Mouse (Mus musculus) right cerebral cortex, postnatal 36 days (tissue): Measurements from ENCODE around the gene Tmem190.

Source experiments
- DNase-seq, 2 experiments: peaks; one replicate each; pipeline ENCODE4 v3.0.0; 2022; ENCODE audit warnings: low spot score in 2 of 2, mixed read lengths in 1 of 2

Tmem190 gene

DNA sequence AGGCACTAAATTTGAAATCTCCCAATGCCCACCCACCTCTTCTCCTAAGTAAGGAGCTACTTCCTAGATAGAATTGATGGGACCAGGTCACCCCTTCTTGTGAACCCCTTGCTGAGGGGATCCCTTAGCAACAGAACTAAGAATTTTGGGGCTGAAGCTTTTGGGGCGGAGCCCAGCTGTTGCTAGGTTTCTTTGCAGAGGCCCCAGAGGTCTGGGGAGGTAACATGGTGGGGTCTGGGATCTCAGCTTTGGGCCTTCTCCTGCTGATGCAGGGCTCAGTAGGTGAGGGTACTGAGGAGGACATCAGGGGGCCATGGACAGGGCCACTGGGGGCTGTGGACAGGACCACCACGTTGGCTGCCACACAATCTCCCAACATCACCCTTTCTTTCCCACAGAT is at the start of gene Tmem190, which contains the start of gene Il11:
TSS of gene Tmem190 (plus strand) at position 179 of the 400 bp plus-strand sequence.
TSS of gene Il11 (minus strand) at position 101 of the 400 bp plus-strand sequence.
- no peak for DNase-seq

- no peak for DNase-seq
These were observed 49.8 kb upstream of the Tmem190 start for GRCm38 (mm10) chr7:4732968-4733392.

DNA sequence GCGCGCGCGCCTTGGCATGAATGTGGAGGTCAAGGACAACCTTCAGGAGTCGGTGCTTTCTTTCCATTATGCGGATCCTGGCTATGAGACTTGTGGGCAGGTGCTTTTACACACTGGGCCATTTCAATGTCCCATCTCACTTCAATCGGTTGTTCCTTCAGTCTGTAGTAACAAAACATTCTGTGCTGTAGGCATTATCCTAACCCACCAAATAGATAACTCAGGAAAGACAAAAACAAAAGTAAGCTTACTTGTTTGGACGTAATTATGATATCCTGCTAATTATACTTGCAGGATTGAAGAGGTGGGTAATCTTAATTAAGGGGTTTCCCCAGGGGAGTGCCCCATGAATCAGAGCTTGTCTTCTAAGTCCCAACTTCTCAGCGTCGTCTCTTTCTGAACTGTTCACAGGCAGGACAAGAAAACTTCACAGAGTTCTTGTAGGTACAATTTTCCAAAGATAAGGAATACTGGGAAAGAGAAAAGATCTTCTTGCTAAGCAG is 43.6 kb upstream of the Tmem190 start:
- DNase-seq: no peak

- peak; percentile 98 to 100 for DNase-seq
These were observed 43.0 kb upstream of the Tmem190 start, which contains the start of gene Kmt5c for GRCm38 (mm10) chr7:4739544-4740275. Kmt5c (plus strand) TSS chr7:4740115.

DNA sequence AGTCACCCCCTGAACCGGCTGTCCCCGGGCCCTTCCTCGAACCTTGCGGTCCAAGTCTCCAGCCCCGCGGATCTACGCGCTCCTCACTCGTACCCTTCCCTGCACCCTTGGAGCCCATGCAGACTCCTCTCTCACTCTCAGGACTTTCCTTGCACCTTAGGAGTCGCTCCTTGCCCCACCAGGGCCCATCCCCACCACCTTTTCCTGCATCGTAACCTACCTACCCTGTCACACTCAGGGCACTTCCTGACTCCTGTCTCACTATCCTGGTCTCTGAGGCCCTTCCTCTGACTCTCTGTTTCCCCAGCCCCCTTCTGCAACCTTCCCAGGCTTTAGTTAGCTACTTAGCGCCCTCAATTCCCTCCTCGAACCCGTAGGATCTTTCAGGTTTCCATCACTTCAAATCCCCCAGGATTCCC is 42.4 kb upstream of the Tmem190 start:
- DNase-seq: no peak

GRCm38 (mm10) chr7:4741151-4741550 is 41.6 kb upstream of the Tmem190 start:
- DNase-seq: no peak

DNA sequence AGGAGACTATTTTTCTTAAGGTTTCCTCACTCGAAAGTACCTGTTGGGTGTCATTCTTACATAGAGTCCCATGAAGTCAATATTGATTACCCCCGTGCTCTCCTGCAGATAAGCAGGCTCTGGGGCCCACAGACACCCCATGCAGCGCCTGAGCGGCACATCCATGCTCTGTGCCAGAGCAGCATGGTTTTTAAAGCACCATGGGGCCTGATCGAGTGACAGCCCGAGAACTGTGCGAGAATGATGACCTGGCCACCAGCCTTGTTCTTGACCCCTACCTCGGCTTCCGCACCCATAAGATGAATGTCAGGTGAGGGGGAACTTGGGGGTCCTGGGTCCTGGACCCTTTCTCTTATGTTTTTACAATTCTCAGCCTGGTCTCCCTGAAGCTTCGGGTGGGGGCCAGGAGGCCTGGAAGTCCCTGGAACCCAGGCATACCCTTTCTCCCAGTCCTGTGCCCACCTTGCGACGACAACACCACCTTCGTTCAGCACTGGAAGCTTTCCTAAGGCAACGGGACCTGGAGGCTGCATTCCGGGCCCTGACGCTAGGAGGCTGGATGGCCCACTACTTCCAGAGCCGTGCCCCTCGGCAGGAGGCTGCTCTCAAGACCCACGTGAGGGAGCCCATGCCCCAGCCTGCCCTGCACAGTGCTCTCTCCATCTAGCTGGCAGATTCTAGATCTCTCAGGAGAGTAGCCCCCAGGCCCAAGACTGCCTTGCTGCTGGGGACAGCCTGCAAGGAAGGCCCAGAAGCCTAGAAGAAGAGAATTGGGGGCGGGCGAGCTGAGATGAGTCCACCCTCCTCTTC is 40.9 kb upstream of the Tmem190 start:
- no peak for DNase-seq

- no peak for DNase-seq
These were observed 40.3 kb upstream of the Tmem190 start for GRCm38 (mm10) chr7:4742482-4742819.

DNA sequence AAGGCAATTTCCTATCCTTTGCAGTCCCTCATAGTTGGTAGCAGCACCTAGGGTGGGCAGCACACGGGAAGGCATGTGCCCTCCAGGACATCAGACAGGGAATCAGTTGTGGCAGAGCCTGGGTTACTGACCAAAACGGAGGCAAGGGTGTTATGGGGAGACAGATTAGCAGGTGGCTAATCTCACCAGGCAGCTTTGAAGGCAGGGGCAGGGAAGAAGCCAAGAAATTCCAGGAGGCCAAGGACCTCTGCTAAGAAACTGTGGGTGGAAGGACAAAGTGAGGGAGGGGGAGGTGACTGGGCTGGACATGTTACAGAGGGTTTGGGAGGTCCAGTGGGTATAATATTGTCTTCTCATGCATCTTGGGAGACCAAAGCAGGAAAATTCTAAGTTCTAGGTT is 39.4 kb upstream of the Tmem190 start:
- no peak for DNase-seq

GRCm38 (mm10) chr7:4744886-4745285 is 37.9 kb upstream of the Tmem190 start:
- DNase-seq: no peak

DNA sequence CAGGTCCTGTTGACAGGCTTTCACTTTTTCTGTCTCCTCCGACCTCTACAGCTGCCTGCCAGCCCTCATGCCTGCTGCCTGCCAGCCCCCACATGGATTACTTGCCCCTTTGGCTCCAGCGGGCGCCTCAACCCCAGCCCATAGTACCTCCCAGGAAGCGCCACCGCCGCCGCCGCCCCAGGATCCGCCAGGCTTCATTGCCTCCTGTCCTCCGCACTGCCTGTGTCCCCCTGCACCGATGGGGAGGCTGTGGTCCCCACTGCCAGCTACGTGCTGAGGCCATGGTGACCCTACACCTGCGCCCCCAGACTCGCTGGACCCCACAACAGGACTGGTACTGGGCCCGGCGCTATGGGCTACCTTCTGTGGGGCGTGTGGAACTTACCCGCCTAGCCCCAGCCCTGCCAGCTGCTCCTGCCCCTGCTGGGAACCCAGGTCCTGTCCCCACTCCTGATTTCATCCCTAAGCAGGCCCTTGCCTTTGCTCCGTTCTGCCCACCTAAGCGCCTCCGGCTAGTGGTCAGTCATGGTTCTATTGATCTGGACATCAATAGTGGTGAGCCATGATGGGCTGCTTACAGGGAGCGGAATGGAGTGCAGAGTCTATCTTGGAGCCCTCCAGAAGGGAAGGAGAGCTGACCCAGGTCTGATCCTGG is 36.3 kb upstream of the Tmem190 start:
- no peak for DNase-seq

GRCm38 (mm10) chr7:4747156-4747899 is 35.4 kb upstream of the Tmem190 start:
- DNase-seq: no peak

- no peak for DNase-seq
These were observed 34.4 kb upstream of the Tmem190 start for GRCm38 (mm10) chr7:4748321-4748720.

- DNase-seq: no peak
These were observed 33.6 kb upstream of the Tmem190 start for GRCm38 (mm10) chr7:4749169-4749568.

- no peak for DNase-seq
These were observed 30.5 kb upstream of the Tmem190 start for GRCm38 (mm10) chr7:4751971-4752820.

DNA sequence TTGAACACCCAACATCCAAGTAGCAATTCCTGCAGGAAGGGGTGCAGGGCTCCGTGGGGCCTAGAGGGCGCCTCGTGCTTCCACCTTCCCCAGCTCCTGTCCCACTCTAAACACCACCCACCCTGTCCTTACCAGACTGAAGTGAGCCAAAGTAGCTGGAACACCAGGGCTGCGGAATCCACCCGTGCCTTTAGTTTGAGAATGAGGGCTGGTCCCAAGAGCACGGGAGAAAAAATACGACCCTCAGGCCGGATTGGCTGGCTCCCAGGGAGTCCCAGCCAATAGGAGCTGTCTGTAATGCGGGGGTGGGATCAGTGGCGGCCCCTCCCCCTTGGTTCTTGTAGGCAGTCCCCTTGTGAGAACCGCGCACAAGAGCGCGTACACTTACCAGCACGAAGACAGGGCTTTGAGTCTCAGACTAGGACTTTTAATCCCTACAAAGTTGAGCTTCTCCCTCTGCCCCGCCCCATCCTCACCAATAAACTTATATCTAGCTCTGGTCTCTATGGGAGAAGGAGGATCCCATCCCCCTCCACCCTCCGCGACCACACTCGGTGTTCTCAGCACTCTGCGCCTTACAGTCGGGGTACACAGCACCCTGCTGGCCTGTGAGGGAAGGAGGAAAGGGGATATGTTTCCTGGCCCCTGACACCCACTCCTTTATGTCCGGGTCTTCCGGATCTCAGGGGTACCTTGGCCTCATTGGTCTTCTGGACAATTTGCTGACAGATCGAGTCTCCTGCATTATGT is 29.7 kb upstream of the Tmem190 start, which contains the start of gene Cox6b2:
TSS of gene Cox6b2 (minus strand) at position 274 of the 750 bp plus-strand sequence.
- DNase-seq: peak; percentile 28 to 50

GRCm38 (mm10) chr7:4759670-4760069 is 23.1 kb upstream of the Tmem190 start:
- DNase-seq: no peak

DNA sequence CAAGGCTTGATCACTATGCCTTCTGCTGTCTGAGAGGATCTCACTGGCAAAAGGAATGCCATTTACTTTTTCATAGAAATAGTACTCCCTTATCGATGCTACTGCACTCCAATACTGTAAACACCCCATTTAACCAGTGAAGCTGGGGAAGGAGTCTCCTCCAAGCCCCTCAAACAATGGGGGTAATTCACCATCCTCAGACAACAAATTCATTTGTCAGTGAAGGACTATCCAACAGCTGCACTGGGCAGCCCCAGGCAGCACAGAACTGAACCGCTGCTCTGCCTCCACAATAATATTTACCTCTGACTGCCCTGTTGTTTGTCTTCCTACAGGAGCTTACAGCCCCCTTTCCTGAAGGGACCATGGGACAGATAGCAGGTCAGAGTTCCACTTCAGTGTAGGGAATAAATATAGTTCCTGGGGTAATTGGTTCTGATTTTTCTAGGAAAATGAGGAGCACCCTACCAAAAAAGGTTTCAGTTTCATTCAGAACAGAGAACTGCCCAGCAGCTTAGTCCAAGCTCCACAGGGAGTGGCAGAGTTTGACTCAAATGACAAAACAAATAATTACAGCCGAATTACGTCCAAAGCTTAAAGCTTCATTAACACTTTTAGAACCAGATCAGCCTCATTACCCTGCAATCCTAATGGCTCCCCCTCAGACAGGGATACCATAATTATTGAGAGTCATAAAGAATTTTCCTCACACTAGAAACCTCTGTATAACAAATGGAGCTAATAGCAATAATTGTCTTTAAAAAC is 17.6 kb upstream of the Tmem190 start:
- no peak for DNase-seq

GRCm38 (mm10) chr7:4771202-4771601 is 11.5 kb upstream of the Tmem190 start, which contains the start of gene Fam71e2:
Fam71e2 (minus strand) TSS chr7:4771302.
- no peak for DNase-seq
